Mouse (Mus musculus) cerebellum, adult 2 months (tissue): ENCODE results near the gene Uqcc1.

Experiments used
- CTCF ChIP-seq: fragments of 200-500 bp; IDR thresholded peaks from 2 replicates; pipeline ENCODE4 v1.5.1; 2011; ENCODE audit warnings: low read depth, mild to moderate bottlenecking, control low read depth, low read length, moderate library complexity, borderline replicate concordance; ENCODE audit not compliant: insufficient read depth
- POLR2A ChIP-seq: fragments of 200-500 bp; IDR thresholded peaks from 2 replicates; pipeline ENCODE4 v1.6.1; 2011; ENCODE audit warnings: low read length, control low read depth, borderline replicate concordance; ENCODE audit not compliant: insufficient read depth

- TF ChIP-seq CTCF (no peak), POLR2A (no peak)
Measured at GRCm38 (mm10) chr2:155947390-155948002, 17.4 kb upstream of the Uqcc1 start.
